Mouse (Mus musculus) megakaryocyte, embryonic 14.5 days (primary cell): ENCODE data around the gene Gm9508. TPM values are rescaled to one million over a fixed set of nuclear protein-coding genes. Genes with fewer than 3 reads are reported as not detected.

Experiments
- H3K27me3 ChIP-seq: replicated peaks from 2 replicates; pipeline ENCODE3; 2012; ENCODE audit warnings: inconsistent platforms
- H3K36me3 ChIP-seq: replicated peaks from 2 replicates; pipeline ENCODE3; 2012; ENCODE audit warnings: low read length, inconsistent platforms, mixed read lengths
- H3K4me1 ChIP-seq: 2 replicates; pipeline ENCODE4 v1.6.1; 2012; ENCODE audit warnings: inconsistent platforms
- H3K4me3 ChIP-seq: replicated peaks from 2 replicates; pipeline ENCODE3; 2012; ENCODE audit warnings: moderate library complexity, mild to moderate bottlenecking, inconsistent platforms
- H3K9me3 ChIP-seq: 2 replicates; pipeline ENCODE4 v1.6.1; 2012; ENCODE audit warnings: inconsistent platforms
- FLI1 ChIP-seq: IDR thresholded peaks from 2 replicates; pipeline ENCODE4 v1.6.1; 2012; ENCODE audit warnings: low read length, inconsistent platforms, mixed read lengths
- GATA1 ChIP-seq: IDR thresholded peaks from 3 replicates; pipeline ENCODE4 v1.6.1; 2012; ENCODE audit warnings: mixed read lengths, low read length, inconsistent platforms, borderline replicate concordance
- polyA plus RNA-seq: library from polyadenylated mRNA; stranded (reverse); fragments of >175 nt; gene quantifications from 2 replicates; pipeline ENCODE4 v1.2.3, GENCODE M21; 2012; ENCODE audit warnings: low replicate concordance; ENCODE audit not compliant: insufficient read depth

Gene Gm9508
- polyA plus RNA-seq, 1 experiment: not detected

DNA sequence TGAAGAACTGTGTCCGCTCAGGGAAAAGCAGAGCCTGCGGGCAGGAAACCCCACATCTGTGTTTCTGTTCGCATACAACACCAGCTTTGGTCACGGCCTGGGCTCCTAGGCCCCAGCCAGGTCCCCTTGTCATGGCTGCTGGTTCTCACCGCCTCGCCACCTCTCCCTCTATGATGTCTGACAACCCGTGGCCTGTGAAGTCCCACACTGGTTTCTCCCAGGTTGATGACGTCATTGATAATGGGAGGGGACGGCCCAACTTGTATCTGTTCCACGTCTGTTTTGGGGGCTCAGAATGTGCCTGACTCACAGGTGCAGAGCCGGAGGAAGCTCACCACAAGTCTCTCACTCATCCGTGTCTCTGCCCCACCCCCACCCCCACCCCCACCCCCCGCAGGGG lies 23.3 kb downstream of the Gm9508 start:
- peaks cover 11% of the 10 kb centered on the region for H3K9me3 ChIP-seq
- peaks cover 64% of the 10 kb centered on the region for H3K27me3 ChIP-seq
- TF ChIP-seq GATA1 (no peak), FLI1 (no peak)
- peaks cover 17% of the 10 kb centered on the region for H3K4me1 ChIP-seq
- no peaks in the 10 kb centered on the region for H3K36me3 ChIP-seq
- no peak overlapping the region for H3K4me3 ChIP-seq

- Histone ChIP-seq H3K4me1 (peaks cover 7% of the 10 kb centered on the region), H3K4me3 (no peak overlapping the region), H3K36me3 (no peaks in the 10 kb centered on the region), H3K9me3 (peaks cover 3% of the 10 kb centered on the region; the same call in 1 of the 2 replicates), H3K27me3 (peaks cover 62% of the 10 kb centered on the region)
- TF ChIP-seq FLI1: no peak
- TF ChIP-seq GATA1: no peak
These were observed 25.5 kb downstream of the Gm9508 start for GRCm38 (mm10) chr10:77671519-77671918.

DNA sequence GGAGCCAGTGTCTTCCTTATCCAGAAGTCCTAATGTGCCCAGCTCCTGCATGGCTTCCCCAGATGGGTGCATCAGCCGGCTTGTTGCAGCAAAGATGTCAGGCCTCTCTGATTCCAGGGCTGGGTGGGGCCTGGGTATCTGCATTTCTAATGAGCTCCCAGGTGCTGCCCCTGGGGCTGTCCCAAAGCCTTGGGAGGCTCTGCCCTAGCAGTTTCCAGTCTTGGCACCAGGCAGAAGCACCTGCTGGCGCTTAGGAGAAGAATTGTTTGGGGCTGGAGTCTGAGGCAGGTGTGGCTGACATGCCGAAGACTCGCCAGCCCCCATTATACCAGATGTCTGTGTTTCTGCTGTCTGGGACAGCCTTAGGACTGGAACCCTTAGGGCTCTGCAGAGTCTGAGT lies 26.3 kb downstream of the Gm9508 start:
- Histone ChIP-seq H3K9me3 (peaks cover 3% of the 10 kb centered on the region; the same call in 1 of the 2 replicates), H3K36me3 (no peaks in the 10 kb centered on the region), H3K4me1 (peaks cover 7% of the 10 kb centered on the region), H3K27me3 (peaks cover 61% of the 10 kb centered on the region), H3K4me3 (no peak overlapping the region)
- TF ChIP-seq FLI1 (no peak), GATA1 (no peak)

GRCm38 (mm10) chr10:77667402-77667801 lies 29.6 kb downstream of the Gm9508 start:
- no peak for TF ChIP-seq GATA1
- no peak for TF ChIP-seq FLI1
- H3K4me1 ChIP-seq: peaks cover 11% of the 10 kb centered on the region
- peaks cover 3% of the 10 kb centered on the region; the same call in 1 of the 2 replicates for H3K9me3 ChIP-seq

DNA sequence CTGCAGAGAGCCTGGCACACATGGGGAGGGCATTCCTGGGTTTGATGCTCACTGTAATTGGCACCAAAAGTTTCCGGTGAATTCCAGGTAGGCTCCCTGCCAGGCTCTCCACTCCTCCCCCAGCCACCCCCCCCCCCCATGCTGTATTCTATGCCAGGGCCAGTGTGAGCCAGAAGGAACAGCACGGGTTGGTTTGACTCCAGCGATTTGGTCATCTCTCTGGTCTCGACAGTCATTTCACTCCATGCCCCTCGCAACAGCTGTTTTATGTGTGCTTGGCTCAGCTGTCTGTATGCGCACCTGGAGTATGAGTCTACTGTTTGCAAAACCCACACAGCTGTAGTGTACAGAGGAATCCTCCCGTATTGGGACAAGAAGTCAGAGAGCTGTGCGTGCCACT lies 30.7 kb downstream of the Gm9508 start:
- Histone ChIP-seq H3K4me3 (no peak overlapping the region), H3K36me3 (no peaks in the 10 kb centered on the region), H3K4me1 (peaks cover 6% of the 10 kb centered on the region), H3K27me3 (peaks cover 65% of the 10 kb centered on the region), H3K9me3 (peaks cover 3% of the 10 kb centered on the region; the same call in 1 of the 2 replicates)
- TF ChIP-seq FLI1 (no peak), GATA1 (no peak)

More at GRCm38 (mm10) chr10:77667402-77667801, 29.6 kb downstream of the Gm9508 start:
- H3K4me3 ChIP-seq: no peak overlapping the region
- H3K36me3 ChIP-seq: no peaks in the 10 kb centered on the region
- peaks cover 59% of the 10 kb centered on the region for H3K27me3 ChIP-seq

DNA sequence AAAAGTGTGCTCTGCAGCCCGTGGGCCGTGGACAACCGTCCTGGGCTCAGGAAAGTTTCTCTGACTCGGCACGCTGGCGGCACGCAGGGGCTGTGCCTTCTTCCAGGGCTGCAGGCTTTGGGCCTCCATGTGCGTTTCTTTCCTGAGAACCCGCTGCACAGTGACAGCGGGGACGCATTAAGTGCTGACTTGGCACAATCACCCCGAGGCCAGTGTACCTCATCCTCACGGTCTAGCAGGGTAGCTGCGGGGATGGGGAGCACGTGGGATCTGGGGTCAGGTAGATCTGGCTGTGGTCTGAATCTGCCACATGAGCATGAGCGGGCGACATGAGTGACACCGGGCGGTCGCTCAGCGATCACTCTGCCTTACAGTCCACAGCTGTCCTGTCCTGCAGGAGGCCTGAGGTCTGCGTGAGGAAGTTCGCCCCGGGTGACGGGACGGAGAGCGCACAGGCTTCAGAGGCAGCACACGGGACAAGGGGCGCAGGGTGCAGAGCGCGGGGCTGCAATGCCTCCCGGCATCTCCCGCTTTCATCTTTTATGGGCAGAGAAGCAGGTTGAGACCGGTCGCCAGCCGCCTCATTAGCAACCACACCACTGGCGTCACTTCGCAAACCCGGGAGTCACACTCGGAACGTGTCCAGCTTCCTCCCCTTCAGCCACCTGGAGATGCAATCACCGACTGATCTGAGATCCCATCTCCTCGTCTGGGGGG lies 32.9 kb downstream of the Gm9508 start:
- Histone ChIP-seq H3K27me3 (peaks cover 72% of the 10 kb centered on the region), H3K36me3 (no peaks in the 10 kb centered on the region), H3K4me3 (peak overlapping the region; percentile 21), H3K9me3 (peaks cover 25% of the 10 kb centered on the region), H3K4me1 (peaks cover 4% of the 10 kb centered on the region; the same call in 1 of the 2 replicates)
- TF ChIP-seq GATA1: no peak
- TF ChIP-seq FLI1: no peak

GRCm38 (mm10) chr10:77658286-77658994 lies 38.6 kb downstream of the Gm9508 start:
- Histone ChIP-seq H3K9me3 (peaks cover 41% of the 10 kb centered on the region), H3K36me3 (no peaks in the 10 kb centered on the region), H3K4me3 (peak overlapping the region; percentile 57), H3K27me3 (peaks cover 53% of the 10 kb centered on the region), H3K4me1 (peaks cover 6% of the 10 kb centered on the region; the same call in 1 of the 2 replicates)
- TF ChIP-seq FLI1: no peak
- no peak for TF ChIP-seq GATA1

- Histone ChIP-seq H3K36me3 (peaks cover 9% of the 10 kb centered on the region), H3K4me1 (peaks cover 18% of the 10 kb centered on the region), H3K4me3 (peak overlapping the region; percentile 23), H3K27me3 (peaks cover 18% of the 10 kb centered on the region), H3K9me3 (peaks cover 13% of the 10 kb centered on the region)
- TF ChIP-seq FLI1: no peak
- TF ChIP-seq GATA1: no peak
These were observed 45.0 kb downstream of the Gm9508 start for GRCm38 (mm10) chr10:77652046-77652445.

DNA sequence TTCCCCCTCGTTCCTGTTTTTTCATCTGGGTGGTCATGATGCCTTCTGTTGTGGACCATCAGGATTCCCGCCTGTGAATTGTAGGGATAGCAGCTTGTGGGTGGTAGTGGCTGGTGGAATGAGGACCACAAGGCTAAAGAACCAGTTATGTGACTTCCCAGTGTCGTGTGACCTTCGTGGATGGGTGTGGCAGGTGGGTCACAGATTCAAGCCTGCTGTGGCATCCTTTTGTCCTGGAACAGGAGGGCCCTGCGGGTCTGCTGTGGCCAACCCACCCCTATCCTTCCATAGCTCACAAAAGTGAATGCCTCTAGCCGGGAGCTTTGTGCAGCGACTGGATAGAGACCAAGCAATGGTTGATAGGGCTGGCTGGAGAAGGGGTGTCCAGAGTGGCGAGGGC lies 49.1 kb downstream of the Gm9508 start:
- no peak overlapping the region for H3K4me3 ChIP-seq
- H3K9me3 ChIP-seq: no peaks in the 10 kb centered on the region
- H3K4me1 ChIP-seq: peaks cover 58% of the 10 kb centered on the region
- H3K36me3 ChIP-seq: peaks cover 51% of the 10 kb centered on the region
- TF ChIP-seq GATA1: no peak
- TF ChIP-seq FLI1: no peak
- H3K27me3 ChIP-seq: peaks cover 5% of the 10 kb centered on the region

DNA sequence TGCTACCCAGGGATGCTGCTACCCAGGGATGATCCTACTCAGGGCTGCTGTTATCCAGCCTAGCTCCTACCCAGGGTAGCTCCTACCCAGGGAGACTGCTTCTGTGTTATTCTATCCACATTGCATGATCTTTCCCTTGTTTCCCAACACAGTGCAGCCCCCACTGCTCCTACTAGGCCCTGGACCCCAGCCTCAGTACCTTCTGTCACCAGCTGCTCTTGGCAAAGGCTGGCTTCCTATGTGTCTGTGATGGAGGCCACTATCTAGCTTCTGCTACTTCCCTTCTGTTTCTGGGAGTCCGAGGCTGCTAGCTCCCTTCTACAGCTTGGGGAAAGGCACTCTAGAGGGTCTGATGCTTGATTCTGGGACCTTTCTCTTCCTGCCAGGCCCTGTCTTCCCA lies 49.6 kb downstream of the Gm9508 start:
- Histone ChIP-seq H3K4me3 (no peak overlapping the region), H3K27me3 (peaks cover 5% of the 10 kb centered on the region), H3K36me3 (peaks cover 53% of the 10 kb centered on the region), H3K4me1 (peaks cover 61% of the 10 kb centered on the region), H3K9me3 (no peaks in the 10 kb centered on the region)
- TF ChIP-seq FLI1 (no peak), GATA1 (no peak)

Other genes with a start within 250 kb of the Gm9508 start
- gene Fam207a, start 181.4 kb downstream of the Gm9508 start, polyA plus RNA-seq: 19.5 and 88.9 TPM in 2 replicates
- 35.5 and 120 TPM in 2 replicates for gene Itgb2, start 167.0 kb downstream of the Gm9508 start, polyA plus RNA-seq
- 284 and 814 TPM in 2 replicates for gene Pttg1ip, start 115.5 kb downstream of the Gm9508 start, polyA plus RNA-seq
- gene Sumo3, start 91.1 kb downstream of the Gm9508 start, polyA plus RNA-seq: 11.6 and 90.7 TPM in 2 replicates
- gene Gm49325, start 91.0 kb downstream of the Gm9508 start, polyA plus RNA-seq: 9.0 and 23.2 TPM in 2 replicates
- gene Ube2g2, start 75.0 kb downstream of the Gm9508 start, polyA plus RNA-seq: 14.2 and 28.4 TPM in 2 replicates
- 1.0 and 1.3 TPM in 2 replicates for gene Tspear, start 10.7 kb downstream of the Gm9508 start, polyA plus RNA-seq
- gene Gm19402, start 6.5 kb downstream of the Gm9508 start, polyA plus RNA-seq: not detected in 2 replicates
- gene Gm10272, start 9.4 kb upstream of the Gm9508 start, polyA plus RNA-seq: not detected in 2 replicates
- not detected in 2 replicates for gene Gm10024, start 14.2 kb upstream of the Gm9508 start, polyA plus RNA-seq
- gene Gm10142, start 18.6 kb upstream of the Gm9508 start, polyA plus RNA-seq: not detected in 2 replicates
- not detected in 2 replicates for gene Krtap12-1, start 23.4 kb upstream of the Gm9508 start, polyA plus RNA-seq
- gene Gm10100, start 29.3 kb upstream of the Gm9508 start, polyA plus RNA-seq: not detected in 2 replicates
- not detected in 2 replicates for gene Gm18596, start 45.4 kb upstream of the Gm9508 start, polyA plus RNA-seq
- not detected in 2 replicates for gene Gm9736, start 54.1 kb upstream of the Gm9508 start, polyA plus RNA-seq
- not detected in 2 replicates for gene Gm3233, start 62.4 kb upstream of the Gm9508 start, polyA plus RNA-seq
- not detected in 2 replicates for gene Gm3238, start 74.1 kb upstream of the Gm9508 start, polyA plus RNA-seq
- gene Gm7138, start 79.7 kb upstream of the Gm9508 start, polyA plus RNA-seq: not detected in 2 replicates
- gene Gm3250, start 85.3 kb upstream of the Gm9508 start, polyA plus RNA-seq: not detected in 2 replicates
- not detected in 2 replicates for gene Gm7137, start 91.0 kb upstream of the Gm9508 start, polyA plus RNA-seq
- gene Gm9639, start 97.8 kb upstream of the Gm9508 start, polyA plus RNA-seq: not detected in 2 replicates
- gene Gm19668, start 101.9 kb upstream of the Gm9508 start, polyA plus RNA-seq: not detected in 2 replicates
- not detected in 2 replicates for gene Gm9507, start 114.6 kb upstream of the Gm9508 start, polyA plus RNA-seq
- not detected in 2 replicates for gene Gm2696, start 117.4 kb upstream of the Gm9508 start, polyA plus RNA-seq
- not detected in 2 replicates for gene Krtap10-4, start 129.9 kb upstream of the Gm9508 start, polyA plus RNA-seq
- gene Krtap10-10, start 138.7 kb upstream of the Gm9508 start, polyA plus RNA-seq: not detected in 2 replicates
- not detected in 2 replicates for gene Gm36176, start 149.6 kb upstream of the Gm9508 start, polyA plus RNA-seq
- gene Gm10318, start 155.6 kb upstream of the Gm9508 start, polyA plus RNA-seq: not detected in 2 replicates
- gene Gm3285, start 164.7 kb upstream of the Gm9508 start, polyA plus RNA-seq: not detected in 2 replicates
- gene Lrrc3, start 205.3 kb upstream of the Gm9508 start, polyA plus RNA-seq: 0.03 TPM in 1 of 2 replicates, not detected in the other